Mouse (Mus musculus): ENCODE data around the gene Ifna7.
"Not testable (repeated sequence)": the region's sequence is repeated elsewhere in the genome, so short reads cannot be mapped to it uniquely, and the experiment has no call there.

The Ifna7 gene

DNA sequence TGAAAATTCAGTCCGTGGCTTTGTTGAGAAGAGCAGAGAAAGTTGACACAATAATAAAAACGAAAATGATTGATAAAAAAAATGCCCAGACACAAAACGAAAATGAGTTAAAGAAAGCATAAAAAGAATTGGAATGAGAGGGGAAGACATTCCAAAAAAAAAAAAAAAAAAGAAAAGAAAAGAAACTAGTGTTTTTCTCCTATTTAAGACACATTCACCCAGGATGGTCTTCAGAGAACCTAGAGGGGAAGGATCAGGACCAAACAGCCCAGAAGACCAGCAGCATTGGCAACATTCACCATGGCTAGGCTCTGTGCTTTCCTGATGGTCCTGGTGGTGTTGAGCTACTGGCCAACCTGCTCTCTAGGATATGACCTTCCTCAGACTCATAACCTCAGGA lies at the start of gene Ifna7:
TSS of gene Ifna7 (plus strand) at position 301 of the 400 bp plus-strand sequence.
- DNase-seq = no peak

DNA sequence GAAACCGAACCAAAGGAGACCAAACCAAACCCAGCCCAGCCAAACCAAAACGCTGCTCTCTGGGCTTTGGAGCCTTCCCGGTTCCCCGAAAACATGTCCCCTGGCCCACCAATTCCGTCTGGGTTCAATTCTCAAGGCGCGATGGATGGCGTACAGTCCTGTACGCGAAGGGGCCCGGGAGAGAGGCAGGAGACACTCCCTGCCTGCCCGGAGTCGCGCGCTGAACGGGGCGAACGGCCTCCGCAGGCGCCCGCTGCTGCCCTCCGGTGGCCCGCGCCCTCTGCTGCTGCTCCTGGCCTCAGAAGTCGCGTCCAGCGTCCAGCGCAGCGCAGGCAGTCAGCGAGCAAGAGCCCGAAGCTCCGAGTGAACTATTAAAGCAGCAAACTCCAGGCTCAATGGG lies 42.5 kb upstream of the Ifna7 start, which contains the start of gene Gm13290:
TSS of gene Gm13290 (plus strand) at position 301 of the 400 bp plus-strand sequence.
- not testable (repeated sequence) for DNase-seq

DNA sequence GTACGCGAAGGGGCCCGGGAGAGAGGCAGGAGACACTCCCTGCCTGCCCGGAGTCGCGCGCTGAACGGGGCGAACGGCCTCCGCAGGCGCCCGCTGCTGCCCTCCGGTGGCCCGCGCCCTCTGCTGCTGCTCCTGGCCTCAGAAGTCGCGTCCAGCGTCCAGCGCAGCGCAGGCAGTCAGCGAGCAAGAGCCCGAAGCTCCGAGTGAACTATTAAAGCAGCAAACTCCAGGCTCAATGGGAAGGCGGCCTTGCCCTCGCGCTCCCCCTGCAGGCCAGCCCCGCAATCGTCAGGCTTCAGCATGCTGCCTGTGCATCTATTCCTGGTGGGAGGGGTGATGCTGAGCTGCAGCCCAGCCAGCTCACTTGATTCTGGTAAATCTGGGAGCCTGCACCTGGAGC lies 39.4 kb upstream of the Ifna7 start, which contains the start of gene Gm13289:
TSS of gene Gm13289 (plus strand) at position 301 of the 400 bp plus-strand sequence.
- not testable (repeated sequence) for DNase-seq

DNA sequence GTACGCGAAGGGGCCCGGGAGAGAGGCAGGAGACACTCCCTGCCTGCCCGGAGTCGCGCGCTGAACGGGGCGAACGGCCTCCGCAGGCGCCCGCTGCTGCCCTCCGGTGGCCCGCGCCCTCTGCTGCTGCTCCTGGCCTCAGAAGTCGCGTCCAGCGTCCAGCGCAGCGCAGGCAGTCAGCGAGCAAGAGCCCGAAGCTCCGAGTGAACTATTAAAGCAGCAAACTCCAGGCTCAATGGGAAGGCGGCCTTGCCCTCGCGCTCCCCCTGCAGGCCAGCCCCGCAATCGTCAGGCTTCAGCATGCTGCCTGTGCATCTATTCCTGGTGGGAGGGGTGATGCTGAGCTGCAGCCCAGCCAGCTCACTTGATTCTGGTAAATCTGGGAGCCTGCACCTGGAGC lies 36.5 kb upstream of the Ifna7 start, which contains the start of gene Gm13272:
TSS of gene Gm13272 (plus strand) at position 301 of the 400 bp plus-strand sequence.
- DNase-seq = not testable (repeated sequence)

DNA sequence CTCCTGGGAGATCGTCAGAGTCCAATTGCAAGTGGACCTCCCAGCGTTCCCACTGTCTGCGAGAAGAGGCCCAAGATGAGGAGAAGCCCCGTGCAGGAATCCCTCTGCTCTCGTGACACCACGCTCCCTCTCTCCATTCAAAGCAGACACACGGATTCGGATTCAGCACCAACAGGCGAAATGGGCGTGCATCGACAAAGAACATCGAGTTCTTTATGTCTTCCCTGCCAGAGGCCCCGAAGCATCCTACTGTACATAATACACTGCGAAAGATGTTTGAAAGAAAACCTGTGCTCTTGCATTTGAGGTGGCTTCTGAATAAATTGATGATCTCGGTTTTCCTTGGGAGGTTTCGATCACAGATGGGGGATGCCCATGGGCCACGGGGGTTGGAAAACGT lies 35.7 kb upstream of the Ifna7 start:
- DNase-seq = peak; percentile 47

DNA sequence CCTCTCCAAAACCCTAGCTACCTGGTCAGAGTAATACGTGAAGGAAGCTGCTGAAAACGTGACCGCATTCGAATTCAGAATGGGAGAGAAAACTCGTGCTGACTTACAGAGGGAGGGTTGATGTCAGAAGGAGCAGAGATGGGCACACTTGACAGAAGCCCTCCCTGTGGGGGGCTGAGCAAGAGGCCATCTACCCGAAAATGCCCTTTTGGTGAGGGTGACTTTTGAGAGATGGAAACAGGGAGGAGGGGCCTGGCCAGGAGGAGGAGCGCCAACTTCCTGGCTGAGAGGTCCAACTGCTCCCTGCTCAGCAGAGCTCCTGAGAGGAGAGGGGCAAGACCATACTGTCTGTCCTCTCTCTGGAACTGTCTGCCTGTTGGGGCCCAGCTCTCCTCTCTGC lies 34.2 kb upstream of the Ifna7 start, which contains the start of gene Ifnz:
TSS of gene Ifnz (plus strand) at position 301 of the 400 bp plus-strand sequence.
- DNase-seq = not testable (repeated sequence)

DNA sequence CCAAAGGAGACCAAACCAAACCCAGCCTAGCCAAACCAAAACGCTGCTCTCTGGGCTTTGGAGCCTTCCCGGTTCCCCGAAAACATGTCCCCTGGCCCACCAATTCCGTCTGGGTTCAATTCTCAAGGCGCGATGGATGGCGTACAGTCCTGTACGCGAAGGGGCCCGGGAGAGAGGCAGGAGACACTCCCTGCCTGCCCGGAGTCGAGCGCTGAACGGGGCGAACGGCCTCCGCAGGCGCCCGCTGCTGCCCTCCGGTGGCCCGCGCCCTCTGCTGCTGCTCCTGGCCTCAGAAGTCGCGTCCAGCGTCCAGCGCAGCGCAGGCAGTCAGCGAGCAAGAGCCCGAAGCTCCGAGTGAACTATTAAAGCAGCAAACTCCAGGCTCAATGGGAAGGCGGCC lies 33.7 kb upstream of the Ifna7 start:
- DNase-seq = not testable (repeated sequence)

DNA sequence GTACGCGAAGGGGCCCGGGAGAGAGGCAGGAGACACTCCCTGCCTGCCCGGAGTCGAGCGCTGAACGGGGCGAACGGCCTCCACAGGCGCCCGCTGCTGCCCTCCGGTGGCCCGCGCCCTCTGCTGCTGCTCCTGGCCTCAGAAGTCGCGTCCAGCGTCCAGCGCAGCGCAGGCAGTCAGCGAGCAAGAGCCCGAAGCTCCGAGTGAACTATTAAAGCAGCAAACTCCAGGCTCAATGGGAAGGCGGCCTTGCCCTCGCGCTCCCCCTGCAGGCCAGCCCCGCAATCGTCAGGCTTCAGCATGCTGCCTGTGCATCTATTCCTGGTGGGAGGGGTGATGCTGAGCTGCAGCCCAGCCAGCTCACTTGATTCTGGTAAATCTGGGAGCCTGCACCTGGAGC lies 30.6 kb upstream of the Ifna7 start, which contains the start of gene Gm13276:
TSS of gene Gm13276 (plus strand) at position 301 of the 400 bp plus-strand sequence.
- DNase-seq = not testable (repeated sequence)

DNA sequence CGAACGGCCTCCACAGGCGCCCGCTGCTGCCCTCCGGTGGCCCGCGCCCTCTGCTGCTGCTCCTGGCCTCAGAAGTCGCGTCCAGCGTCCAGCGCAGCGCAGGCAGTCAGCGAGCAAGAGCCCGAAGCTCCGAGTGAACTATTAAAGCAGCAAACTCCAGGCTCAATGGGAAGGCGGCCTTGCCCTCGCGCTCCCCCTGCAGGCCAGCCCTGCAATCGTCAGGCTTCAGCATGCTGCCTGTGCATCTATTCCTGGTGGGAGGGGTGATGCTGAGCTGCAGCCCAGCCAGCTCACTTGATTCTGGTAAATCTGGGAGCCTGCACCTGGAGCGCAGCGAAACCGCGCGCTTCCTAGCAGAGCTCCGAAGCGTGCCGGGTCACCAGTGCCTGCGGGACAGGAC lies 27.6 kb upstream of the Ifna7 start, which contains the start of gene Gm13277:
TSS of gene Gm13277 (plus strand) at position 231 of the 400 bp plus-strand sequence.
- DNase-seq = peak; percentile 74

DNA sequence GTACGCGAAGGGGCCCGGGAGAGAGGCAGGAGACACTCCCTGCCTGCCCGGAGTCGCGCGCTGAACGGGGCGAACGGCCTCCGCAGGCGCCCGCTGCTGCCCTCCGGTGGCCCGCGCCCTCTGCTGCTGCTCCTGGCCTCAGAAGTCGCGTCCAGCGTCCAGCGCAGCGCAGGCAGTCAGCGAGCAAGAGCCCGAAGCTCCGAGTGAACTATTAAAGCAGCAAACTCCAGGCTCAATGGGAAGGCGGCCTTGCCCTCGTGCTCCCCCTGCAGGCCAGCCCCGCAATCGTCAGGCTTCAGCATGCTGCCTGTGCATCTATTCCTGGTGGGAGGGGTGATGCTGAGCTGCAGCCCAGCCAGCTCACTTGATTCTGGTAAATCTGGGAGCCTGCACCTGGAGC lies 24.8 kb upstream of the Ifna7 start, which contains the start of gene Gm13278:
TSS of gene Gm13278 (plus strand) at position 301 of the 400 bp plus-strand sequence.
- DNase-seq = not testable (repeated sequence)

DNA sequence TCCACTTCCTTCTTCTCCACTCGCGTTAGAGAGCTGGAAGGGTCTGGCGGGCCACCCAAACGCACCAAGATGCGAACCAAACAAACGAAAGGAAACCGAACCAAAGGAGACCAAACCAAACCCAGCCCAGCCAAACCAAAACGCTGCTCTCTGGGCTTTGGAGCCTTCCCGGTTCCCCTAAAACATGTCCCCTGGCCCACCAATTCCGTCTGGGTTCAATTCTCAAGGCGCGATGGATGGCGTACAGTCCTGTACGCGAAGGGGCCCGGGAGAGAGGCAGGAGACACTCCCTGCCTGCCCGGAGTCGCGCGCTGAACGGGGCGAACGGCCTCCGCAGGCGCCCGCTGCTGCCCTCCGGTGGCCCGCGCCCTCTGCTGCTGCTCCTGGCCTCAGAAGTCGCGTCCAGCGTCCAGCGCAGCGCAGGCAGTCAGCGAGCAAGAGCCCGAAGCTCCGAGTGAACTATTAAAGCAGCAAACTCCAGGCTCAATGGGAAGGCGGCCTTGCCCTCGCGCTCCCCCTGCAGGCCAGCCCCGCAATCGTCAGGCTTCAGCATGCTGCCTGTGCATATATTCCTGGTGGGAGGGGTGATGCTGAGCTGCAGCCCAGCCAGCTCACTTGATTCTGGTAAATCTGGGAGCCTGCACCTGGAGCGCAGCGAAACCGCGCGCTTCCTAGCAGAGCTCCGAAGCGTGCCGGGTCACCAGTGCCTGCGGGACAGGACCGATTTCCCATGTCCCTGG lies 21.9 kb upstream of the Ifna7 start, which contains the start of gene Gm13275:
TSS of gene Gm13275 (plus strand) at position 552 of the 740 bp plus-strand sequence.
- peak; percentile 76 for DNase-seq

DNA sequence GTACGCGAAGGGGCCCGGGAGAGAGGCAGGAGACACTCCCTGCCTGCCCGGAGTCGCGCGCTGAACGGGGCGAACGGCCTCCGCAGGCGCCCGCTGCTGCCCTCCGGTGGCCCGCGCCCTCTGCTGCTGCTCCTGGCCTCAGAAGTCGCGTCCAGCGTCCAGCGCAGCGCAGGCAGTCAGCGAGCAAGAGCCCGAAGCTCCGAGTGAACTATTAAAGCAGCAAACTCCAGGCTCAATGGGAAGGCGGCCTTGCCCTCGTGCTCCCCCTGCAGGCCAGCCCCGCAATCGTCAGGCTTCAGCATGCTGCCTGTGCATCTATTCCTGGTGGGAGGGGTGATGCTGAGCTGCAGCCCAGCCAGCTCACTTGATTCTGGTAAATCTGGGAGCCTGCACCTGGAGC lies 18.9 kb upstream of the Ifna7 start, which contains the start of gene Gm13279:
TSS of gene Gm13279 (plus strand) at position 301 of the 400 bp plus-strand sequence.
- not testable (repeated sequence) for DNase-seq

DNA sequence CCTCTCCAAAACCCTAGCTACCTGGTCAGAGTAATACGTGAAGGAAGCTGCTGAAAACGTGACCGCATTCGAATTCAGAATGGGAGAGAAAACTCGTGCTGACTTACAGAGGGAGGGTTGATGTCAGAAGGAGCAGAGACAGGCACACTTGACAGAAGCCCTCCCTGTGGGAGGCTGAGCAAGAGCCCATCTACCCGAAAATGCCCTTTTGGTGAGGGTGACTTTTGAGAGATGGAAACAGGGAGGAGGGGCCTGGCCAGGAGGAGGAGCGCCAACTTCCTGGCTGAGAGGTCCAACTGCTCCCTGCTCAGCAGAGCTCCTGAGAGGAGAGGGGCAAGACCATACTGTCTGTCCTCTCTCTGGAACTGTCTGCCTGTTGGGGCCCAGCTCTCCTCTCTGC lies 16.7 kb upstream of the Ifna7 start, which contains the start of gene Gm13285:
TSS of gene Gm13285 (plus strand) at position 301 of the 400 bp plus-strand sequence.
- DNase-seq = not testable (repeated sequence)

DNA sequence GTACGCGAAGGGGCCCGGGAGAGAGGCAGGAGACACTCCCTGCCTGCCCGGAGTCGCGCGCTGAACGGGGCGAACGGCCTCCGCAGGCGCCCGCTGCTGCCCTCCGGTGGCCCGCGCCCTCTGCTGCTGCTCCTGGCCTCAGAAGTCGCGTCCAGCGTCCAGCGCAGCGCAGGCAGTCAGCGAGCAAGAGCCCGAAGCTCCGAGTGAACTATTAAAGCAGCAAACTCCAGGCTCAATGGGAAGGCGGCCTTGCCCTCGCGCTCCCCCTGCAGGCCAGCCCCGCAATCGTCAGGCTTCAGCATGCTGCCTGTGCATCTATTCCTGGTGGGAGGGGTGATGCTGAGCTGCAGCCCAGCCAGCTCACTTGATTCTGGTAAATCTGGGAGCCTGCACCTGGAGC lies 13.1 kb upstream of the Ifna7 start, which contains the start of gene Gm13287:
TSS of gene Gm13287 (plus strand) at position 301 of the 400 bp plus-strand sequence.
- DNase-seq = not testable (repeated sequence)

DNA sequence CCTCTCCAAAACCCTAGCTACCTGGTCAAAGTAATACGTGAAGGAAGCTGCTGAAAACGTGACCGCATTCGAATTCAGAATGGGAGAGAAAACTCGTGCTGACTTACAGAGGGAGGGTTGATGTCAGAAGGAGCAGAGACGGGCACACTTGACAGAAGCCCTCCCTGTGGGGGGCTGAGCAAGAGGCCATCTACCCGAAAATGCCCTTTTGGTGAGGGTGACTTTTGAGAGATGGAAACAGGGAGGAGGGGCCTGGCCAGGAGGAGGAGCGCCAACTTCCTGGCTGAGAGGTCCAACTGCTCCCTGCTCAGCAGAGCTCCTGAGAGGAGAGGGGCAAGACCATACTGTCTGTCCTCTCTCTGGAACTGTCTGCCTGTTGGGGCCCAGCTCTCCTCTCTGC lies 10.8 kb upstream of the Ifna7 start, which contains the start of gene Gm13288:
TSS of gene Gm13288 (plus strand) at position 301 of the 400 bp plus-strand sequence.
- DNase-seq = not testable (repeated sequence)

DNA sequence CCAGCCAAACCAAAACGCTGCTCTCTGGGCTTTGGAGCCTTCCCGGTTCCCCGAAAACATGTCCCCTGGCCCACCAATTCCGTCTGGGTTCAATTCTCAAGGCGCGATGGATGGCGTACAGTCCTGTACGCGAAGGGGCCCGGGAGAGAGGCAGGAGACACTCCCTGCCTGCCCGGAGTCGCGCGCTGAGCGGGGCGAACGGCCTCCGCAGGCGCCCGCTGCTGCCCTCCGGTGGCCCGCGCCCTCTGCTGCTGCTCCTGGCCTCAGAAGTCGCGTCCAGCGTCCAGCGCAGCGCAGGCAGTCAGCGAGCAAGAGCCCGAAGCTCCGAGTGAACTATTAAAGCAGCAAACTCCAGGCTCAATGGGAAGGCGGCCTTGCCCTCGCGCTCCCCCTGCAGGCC lies 10.3 kb upstream of the Ifna7 start:
- DNase-seq = peak; percentile 39

DNA sequence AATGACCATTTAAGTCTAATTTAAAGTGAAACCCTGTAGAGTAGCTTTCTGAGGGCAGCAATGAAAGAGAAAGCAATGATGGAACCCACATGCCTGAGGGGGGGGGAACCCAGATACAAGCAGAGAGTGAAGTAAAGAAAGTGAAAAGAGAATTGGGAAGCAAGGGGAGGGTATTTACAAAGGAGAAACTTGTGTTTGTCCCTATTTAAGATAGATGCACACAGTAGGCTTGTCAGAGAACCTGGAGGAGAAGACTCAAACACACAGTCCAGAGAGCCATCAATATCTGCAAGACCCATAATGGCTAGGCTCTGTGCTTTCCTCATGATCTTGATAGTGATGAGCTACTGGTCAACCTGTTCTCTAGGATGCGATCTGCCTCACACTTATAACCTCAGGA lies 3.6 kb downstream of the Ifna7 start, which contains the start of gene Ifna11:
TSS of gene Ifna11 (plus strand) at position 301 of the 400 bp plus-strand sequence.
- no peak for DNase-seq

DNA sequence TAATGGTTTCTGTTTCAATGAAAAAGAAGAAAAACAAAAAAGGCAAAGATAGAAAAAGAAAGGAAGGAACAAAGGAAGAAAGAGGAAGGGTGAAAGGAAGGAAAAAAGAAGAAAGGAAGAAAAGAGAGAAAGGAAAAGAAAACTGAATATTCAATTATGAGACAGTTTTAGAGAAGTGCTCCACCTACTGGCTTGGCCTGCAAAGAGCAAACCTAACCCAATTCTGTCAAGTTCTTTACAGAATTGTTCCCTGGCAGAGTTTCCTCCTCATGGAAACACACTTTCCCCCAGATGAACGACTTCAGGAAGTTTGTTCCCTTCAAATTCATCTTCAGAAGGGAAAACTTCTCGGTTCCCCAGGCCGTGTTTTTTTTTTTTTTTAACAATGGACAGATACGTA lies 7.0 kb downstream of the Ifna7 start:
- no peak for DNase-seq

DNA sequence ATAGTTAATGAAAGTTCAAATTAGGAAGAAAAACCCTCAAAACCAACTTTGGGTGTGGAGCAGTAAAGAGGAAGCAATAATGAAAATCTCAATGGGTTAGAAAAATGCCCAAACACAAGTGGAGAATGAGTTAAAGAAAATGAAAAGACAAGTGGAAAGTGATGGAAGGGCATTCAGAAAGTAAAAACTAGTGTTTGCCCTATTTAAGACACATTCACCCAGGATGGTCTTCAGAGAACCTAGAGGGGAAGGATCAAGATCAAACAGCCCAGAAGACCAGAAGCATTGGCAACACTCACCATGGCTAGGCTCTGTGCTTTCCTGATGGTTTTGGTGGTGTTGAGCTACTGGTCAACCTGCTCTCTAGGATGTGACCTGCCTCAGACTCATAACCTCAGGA lies 11.1 kb downstream of the Ifna7 start, which contains the start of gene Ifna6:
TSS of gene Ifna6 (plus strand) at position 301 of the 400 bp plus-strand sequence.
- DNase-seq = not testable (repeated sequence)

DNA sequence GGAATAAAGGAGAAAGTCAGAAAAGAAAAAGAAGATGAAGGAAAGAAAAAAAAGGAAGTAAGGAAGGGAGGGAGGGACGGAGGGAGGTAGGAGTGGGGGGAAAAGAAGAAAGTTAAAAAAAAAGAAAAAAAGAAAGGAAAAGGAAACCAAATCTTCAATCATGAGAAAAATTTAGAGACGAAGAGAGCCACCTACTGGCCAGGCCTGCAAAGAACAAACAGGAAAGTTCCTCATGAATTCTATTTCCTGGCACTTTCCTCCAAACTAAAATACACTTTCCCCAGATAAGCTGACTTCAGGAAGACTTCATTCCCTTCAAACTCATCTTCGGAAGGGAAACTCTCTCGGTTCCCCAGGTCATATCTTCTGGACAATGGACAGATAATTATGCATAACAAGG lies 14.5 kb downstream of the Ifna7 start:
- no peak for DNase-seq

DNA sequence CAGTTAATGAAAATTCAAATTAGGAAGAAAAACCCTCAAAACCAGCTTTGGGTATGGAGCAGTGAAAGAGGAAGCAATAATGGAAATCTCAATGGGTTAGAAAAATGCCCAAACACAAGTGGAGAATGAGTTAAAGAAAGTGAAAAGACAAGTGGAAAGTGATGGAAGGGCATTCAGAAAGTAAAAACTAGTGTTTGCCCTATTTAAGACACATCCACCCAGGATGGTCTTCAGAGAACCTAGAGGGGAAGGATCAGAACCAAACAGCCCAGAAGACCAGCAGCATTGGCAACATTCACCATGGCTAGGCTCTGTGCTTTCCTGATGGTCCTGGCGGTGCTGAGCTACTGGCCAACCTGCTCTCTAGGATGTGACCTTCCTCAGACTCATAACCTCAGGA lies 19.2 kb downstream of the Ifna7 start, which contains the start of gene Ifna5:
TSS of gene Ifna5 (plus strand) at position 301 of the 400 bp plus-strand sequence.
- not testable (repeated sequence) for DNase-seq

DNA sequence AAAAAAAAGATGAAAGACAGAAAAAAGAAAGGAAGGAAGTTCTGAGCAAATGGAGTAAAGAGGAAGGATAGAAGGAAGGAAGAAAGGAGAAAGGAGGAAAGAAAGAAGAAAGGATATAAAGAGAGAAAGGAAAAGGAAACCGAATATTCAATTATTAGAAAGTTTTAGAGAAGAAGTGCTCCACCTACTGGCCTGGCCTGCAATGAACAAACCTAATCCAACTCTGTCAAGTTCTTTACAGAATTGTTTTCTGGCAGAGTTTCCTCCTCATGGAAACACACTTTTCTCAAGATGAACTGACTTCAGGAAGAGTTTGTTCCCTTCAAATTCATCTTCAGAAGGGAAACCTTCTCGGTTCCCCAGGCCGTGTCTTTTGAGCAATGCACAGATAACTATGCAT lies 22.8 kb downstream of the Ifna7 start:
- no peak for DNase-seq

DNA sequence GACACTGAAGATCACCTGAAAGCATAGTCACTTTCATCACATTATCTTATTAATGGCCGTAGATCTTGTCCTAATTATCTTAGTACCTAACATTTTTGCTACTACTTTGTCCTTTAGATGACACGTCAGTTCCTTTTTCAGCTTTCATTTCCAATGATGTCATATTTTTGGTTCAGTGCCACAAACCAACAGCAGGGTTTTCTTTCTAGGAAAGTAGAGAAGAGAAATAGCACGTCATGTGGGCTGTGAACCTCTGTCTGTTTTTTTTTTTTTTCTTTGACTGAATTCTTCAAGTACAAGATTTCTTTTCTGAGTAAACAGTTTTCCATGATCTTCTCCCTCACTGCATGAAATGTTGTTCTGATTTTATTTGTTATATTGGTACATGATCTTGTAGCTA lies 24.0 kb downstream of the Ifna7 start:
- no peak for DNase-seq
